Mouse (Mus musculus) spleen, postnatal 36 days (tissue): ENCODE results near the gene Prkag2.

ENCODE experiments used
- DNase-seq, 2 experiments: peaks; one replicate each; pipeline ENCODE4 v3.0.0; 2022; ENCODE audit warnings: low spot score in 2 of 2, mixed read lengths in 1 of 2

Gene Prkag2

DNA sequence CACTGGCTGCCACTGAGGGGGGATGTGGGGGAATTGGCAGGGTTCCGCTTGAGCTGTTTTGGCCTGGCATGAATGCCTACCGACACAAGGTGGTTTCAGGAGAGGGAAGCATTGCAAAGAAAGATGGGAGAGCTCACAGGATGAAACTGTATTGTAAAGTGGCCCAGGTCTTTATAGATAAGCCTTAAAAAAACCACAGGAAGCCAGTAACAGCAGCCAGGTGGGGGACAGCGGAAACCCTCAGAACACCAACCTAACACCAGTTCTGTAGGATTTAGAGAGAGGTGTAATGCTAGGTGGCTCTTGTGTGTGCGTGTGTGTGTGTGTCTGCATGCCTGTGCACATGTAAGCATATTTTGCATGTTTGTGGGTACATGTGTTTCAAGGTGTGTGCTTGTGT is 101.1 kb downstream of the Prkag2 start:
- no peak for DNase-seq

DNA sequence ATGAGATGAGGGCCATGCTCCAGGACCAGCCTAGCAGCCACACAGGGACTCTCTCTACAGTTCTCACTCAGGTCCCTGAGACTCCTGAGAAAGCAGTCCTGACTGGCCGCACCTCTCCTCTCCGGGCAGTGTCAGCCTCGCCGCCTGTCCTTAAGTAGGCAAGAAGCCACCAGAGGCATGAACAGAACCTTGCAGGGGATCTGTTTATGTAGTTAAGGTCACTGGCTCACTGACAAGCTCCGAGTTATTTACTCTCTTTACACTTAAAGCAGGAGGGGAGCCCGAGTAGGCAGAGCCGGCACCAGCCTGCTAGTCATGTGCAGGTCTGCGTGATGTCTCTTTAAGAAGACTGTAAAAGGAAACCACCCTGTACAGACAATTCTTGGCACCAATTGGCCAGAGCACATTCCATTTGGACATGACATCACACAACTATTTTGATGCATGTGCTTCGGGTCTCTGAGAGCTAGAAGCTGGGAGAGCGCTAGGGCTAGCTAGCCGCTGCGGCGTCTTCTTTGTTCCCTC is 104.8 kb downstream of the Prkag2 start:
- no peak for DNase-seq

DNA sequence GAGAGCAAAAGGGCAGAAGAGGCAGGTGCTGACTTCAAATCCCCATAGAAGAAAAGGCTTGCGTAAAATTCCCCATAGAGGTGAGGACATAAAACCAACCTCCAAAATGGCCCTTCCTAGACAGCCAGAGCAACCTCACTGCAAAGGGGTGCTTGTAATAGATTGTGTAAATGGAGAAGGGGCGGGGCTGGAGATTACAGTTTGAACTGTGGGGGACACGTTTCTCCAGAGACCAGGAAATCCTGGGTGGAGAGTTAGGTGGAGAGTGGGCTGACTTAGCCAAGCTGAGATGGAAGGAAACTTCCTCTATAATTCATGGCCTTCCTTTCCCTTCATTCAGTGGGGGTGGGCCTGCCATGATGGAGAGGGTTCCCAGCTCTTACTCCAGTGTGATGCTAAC is 107.3 kb downstream of the Prkag2 start:
- DNase-seq: no peak

DNA sequence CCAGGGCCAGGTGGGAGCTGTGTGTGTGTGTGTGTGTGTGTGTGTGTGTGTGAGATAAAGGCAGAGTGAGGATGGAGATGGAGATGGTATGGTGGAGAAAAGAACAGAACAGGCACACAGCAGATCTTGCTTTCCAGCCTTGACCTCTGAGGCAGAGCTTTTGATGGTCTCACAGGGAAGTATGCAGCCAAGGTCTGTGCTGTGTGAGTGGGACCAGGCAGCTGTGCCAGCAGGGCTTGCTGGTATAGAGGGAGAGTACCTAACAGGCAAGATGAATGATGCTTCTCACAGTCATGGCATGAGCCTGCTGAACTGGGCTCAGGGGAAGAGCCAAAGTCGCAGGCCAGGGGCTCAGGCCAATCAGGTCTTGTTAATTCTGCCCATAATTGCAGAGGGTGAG is 108.9 kb downstream of the Prkag2 start:
- DNase-seq: no peak

DNA sequence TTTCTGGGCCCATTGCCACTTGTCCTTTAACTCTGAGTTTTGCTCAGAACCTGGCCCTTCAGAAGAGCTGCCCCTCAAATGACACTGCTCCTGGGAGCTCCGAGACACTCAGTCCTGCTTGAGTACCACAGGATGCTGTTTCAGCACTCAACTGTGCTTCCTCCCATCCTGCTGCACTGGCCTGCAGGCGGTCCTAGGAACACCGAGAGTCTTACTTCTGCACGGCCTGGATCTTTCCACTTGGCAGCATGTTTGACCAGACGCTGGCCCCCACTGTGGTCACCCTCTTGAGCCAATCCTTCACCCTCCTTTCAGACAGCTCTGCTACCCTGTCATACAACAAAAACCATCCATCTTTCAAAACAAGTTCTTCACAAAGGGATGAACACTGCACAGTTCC is 110.0 kb downstream of the Prkag2 start:
- DNase-seq: no peak

DNA sequence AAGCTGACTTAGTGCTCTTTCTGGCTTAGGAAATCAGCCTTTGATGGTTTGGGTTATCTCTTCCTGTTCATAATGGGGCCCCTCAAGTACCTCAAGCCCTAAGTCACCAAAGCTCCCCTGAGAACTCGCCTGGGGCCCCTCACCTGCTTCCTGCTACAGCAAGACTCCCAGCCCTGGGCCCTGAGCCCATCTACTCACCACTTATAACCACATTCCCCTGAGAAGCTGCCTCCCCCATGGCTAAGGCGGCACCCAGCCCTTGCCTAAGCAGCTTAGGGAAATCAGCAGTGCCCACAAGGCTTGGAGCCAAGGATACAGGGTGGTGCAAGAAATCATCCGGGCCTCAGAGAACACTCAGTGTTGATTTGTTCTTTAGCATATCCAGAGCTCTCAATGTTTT is 110.8 kb downstream of the Prkag2 start:
- no peak for DNase-seq

DNA sequence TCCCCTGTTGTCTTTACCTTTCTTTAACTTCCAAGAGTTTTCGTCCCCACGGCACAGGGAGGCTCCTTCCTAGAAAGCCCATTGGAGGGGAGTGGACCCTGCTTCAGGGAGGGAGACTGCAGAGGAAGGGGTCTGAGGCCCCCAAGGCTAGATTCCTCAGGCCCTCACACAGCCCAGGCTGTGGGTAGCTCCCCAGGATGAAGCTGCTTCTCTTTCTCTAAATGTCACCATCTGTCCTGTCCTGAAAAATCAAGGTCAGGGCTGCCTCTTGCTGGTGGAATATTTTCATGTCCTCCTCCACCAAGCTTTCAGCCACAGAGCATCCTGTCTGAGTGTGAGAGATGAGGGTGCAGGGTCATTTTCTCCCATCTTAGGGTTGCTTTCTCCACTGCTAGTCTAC is 113.5 kb downstream of the Prkag2 start:
- DNase-seq: no peak

DNA sequence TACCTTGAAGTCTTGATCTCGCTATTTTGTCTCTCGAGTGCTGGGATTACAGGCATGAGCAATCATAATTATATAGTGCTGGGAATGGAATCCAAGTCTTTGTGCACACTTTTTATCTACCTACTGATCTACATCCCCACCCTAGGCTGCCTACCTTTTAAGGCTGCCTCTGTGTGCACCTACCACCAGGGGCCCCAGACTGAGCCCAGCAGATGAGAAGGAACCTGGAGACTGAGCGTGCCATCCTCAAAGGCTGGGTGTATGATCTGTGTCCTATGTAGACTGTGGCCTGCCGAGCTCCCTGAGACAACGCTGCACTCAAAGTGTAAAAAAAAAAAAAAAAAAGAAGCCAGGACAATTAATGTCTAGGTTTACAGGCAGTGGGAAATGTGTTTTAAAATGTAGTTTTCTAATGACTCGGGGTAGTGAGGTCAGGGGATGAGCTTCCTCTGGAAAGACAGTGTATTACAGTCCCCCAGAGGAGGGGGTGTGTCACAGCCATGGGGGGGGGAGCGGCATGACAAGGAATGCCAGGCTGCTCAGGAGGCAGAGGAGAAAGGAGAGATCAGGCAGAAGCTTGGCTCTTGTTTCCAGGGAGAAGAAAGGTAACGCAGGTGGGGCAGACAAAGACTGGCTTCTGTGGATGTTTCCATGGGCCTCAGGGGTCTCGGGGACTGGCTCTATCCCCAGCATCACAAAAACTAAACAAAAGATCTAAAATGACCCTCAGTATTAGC is 114.1 kb downstream of the Prkag2 start:
- no peak for DNase-seq

DNA sequence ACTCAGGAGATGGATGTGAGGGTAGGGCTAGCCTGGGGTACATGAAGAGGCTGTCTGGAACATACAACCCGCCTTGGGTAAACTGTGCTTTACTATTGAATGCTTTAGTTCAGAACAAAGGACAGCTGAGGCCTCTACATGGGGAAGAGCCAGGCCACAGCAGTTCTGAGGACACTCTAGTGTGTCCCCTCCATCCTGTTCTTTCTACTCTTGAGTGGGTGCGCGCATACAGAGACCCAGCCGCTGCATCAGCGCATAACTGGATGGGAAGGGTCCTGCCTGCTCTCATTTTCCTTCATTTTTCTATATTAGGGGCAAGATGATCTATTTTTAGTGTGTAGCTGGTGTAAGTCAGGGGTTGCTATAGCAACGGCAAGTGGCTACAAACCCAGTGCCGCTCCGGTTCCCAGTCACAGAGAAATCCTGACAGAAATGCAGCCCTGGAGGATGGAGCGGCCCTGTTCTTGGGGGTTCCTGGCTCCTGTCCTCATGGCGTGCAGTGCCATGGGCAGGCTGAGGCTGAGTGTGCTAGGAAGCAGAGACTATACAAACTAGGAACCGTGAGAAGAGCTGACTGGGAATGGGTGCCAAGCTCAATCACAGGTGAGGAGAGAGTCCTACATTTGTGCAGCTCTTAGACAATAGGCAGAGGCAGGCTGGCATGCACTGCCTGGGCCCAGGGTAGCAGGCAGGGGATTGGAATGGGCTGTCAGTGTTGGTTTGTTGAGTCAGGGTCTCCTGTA is 114.8 kb downstream of the Prkag2 start:
- no peak for DNase-seq

DNA sequence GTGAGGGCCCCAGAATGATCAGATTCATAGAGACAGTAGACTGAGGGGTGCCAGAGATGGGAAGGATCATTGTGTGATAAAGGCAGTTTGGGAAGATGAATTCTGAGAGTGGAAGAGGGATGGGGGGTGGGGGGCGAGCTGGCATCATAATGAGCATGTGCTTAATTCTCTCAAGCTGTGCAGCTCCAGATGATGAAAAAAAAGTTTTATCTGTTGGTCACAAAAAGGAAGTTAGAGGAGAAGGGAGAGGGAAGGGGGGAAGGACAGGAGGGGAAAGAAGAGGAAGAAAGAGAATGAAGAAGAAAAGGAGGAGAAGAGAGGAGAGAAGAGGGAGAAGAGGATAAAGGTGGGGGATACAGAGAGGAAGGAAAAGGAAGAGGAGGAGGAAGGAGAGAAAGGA is 116.3 kb downstream of the Prkag2 start:
- no peak for DNase-seq

DNA sequence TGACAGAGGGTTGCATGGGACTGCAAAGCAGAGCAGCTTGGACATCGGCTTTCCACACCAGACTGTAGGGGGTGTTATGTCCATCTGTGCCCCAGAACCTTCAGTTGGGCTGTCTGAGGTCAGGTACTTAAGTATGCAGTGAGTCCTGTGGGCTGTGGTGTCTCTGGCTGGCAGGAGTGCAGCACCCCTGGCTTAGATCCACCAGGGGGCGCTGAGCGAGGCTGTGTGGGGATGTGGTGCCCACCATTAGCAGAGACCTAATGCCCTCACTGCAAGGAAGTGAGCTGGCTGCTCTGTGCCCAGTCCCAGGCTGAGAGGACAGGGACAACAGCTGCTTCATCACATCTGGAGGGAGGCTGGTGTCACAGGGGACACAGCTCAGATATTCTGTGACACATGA is 116.9 kb downstream of the Prkag2 start:
- DNase-seq: peak; percentile 34 to 35

DNA sequence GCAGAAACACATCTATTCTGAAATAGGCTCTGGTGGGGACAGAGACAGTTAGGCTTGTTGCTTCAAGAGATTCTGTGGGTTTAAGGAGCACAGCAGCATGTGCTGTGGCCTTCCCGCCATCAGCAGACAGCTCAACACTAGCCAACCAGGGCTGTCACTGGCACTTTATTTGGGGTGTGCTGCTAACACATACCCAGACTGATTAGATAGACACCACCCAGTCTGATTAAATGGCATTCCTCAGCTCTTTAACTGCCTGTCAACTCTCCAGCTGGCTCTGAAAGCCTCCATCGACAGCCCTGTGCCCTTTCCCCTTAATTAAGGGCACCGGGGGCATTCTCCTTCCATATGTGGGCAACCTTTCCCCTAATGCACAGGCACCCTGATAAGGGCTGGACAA is 118.2 kb downstream of the Prkag2 start:
- DNase-seq: no peak

DNA sequence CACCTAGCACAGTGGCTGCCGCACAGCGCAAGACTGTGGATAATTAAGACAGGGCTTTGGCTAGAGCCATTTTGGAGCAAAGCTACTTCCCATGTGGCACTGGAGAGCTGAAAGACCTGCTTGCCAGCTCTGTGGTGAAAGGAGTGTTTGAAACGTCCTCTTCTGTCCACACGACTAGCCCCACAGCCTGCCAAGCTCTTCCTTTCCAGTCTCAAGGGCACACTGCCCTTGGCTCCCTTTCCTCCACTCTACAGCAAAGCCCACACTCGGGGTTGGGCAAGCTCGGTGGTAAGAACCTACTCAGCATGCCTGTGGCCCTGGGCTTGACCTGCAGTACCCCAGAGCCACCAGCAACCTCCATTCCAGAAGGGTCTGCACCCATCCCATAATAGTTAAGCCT is 118.7 kb downstream of the Prkag2 start:
- no peak for DNase-seq

DNA sequence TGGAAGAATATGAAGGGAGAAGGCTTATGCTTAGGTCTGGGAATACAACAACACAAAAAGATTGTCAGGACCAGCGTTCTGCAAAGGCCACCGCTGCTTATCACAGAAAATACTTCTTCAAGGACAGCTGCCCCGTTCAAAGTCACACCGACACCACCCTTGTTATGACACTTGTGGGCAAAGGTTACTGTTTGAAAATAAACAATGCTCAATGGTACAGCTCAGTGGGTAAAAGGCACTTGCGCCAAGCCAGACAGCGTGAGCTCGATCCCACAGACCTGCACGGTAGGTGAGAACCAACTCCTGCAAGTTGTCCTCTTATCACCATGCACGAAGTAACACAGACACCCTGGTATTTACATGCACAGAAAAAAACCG is 120.5 kb downstream of the Prkag2 start:
- no peak for DNase-seq

DNA sequence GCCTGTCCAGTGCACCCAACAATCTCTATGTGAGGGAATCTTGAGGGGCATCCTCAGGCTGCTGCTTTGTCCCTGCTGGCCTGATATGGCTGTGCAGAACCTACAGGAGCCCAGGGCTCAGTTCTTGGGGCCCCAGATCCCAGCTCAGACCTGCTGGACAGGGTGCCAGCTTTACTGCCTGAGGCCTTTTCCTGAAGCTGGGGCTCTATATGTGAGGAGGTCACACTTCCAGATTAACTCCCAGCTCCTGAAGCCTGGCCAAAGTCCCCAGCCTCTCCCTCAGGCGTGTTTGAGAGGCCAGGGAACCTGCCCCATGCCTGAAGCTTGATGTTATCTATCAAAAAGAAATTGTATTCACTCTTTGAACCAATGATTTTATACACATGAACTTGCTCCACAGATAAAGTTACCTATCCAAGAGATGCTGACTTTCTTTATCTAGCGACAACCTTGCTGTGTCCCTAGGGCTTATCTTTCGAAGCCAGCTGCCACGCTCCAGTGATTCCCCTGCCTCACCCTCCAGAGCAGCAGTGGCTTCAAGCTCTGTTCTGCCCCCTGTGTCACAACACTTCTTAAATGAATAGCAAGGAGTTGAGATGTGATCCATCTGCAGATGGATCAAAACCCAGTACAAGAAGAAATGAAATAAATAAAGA is 121.0 kb downstream of the Prkag2 start:
- DNase-seq: no peak

DNA sequence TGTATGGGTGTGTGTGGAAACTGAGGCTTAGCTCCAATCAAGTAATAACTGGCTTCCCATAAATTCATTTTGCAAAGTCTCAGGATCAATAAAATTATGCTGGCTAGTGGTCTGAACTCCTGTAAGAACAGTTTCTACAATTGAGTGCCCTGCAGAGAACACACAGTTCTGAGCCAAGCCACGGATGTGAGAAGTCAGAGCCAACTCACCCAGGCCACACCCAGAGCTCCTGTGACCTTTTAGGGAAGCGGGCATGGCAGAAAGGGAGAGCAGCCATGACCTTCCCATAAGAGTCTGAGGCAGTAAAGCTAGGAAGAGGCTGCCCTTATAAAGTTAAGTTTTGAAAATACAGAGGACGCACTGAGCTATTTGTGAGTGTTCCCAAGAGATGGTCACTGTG is 123.5 kb downstream of the Prkag2 start:
- no peak for DNase-seq

DNA sequence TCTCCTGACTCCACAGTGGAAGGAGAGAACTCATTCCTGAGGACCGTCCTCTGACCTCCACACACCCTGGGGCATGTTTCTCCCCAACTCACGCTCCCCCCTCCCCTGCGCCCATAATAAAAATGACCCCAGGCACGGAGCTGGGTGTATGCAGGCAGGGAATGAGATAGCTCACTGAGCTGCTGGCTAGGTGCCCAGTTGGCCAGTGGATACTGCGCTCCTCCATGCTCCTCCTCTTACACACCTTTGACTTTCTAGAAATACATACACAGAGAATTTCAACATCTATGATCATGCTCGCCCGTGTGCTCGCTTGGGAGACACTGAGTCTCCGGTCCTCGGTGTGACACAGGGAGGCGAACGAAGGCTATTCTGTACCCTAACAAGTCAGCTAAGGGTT is 124.2 kb downstream of the Prkag2 start:
- DNase-seq: no peak

DNA sequence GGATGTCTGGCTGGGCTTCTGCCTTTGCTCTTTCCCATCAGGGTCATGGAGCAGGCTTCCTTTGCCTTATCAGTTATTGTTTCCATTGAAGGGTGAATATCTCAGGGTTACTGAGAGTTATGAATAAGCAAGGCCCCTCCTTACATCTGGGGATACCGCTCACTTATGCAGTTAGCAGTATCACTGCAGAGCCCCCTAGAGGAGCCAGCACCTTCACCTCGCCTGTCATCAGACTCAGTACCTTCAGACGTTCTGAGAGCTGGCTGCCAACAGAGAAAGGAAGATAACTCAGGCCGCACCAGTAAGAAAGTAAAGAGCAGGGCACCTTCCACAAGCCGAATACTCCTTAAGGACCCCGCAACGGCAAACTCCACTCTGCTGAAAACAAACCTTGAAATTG is 125.3 kb downstream of the Prkag2 start:
- no peak for DNase-seq

DNA sequence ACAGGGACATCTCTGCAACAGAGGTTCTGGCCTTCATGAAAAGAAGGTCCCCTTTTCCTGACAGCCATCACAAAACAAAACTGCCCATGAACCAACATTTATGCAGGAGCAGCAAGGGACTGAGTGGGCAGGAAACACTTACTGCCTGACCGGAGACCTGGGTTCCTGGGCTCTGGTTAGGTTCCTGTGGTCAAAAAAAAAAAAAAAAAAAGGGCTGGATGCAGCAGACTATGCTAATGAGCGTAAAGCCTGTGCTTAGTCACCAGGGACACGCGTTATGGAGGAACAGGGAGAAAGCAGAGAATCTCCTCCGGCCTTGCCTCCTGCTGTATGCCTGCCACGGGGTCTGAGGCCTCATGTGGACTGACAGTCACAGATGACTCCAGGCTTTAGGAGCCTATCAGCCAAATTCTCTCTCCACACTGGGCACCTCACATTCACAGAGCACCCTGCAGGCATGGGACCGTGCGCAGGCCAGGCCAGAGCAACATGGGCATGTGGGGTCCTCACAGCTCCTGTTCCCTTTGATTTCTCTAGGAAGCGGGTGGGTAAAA is 126.7 kb downstream of the Prkag2 start:
- no peak for DNase-seq

DNA sequence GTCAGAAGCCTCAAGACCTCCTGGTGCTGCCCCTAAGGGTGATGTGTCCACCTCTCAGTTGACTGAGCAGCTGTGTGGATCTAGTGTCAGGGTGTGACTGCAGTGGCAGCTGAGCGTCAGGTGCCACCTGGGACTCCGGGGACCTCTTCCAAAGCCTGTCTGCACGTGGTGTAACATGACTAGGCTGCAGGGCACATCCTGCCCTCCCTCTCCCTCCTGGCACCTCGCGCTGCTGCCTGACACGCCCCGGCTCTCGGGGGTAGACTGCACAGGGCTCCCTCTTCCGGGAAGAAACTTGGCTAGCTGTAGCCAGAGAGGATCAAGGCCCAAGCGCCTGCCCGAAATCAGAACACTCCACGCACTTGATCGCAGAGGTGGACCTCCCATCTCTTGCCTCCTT is 127.2 kb downstream of the Prkag2 start:
- peak; percentile 36 to 59 for DNase-seq

DNA sequence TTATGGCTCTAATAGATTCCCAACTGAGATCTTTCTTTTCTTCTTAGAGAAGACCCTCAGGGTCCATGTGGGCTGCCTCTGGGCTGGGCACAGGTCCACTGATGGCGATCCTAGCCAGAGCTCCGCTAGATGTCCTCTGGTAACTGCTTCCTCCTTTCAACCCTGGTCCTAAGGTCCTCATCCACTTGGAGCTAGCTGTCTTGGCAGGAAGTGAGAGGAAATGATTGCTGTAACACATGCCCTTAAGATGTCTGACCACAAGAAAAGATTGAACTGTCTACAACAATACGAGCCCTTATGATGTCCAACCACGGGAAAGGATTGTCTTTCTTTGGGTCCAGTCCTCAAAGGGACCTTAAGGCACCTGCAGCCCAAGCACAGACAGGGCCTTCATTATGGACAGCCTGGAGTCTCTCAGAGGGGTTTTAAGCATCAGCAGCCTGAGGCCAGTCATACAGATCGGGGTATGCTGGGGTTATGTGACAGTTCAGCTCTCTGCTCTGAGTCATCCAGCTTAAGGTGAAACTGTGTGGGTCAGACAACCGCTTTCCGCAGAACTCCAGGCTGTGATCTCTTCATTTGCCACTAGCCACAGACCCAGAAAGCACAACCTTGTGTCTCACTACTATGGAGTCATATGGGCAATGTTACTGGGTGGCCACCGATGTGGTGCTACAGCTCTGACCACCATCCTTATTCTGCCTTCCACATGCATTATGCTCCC is 129.7 kb downstream of the Prkag2 start:
- DNase-seq: no peak
